Mouse (Mus musculus): ENCODE data around the gene Smoc1. TPM values are rescaled to one million over a fixed set of nuclear protein-coding genes. Genes with fewer than 3 reads are reported as not detected.

Gene Smoc1
- polyA plus RNA-seq, 1 experiment from 2014 or later, result 12.1 TPM

- no peak overlapping the region for H3K4me2 ChIP-seq (replicated peaks)
- H3K27me3 ChIP-seq, result no peaks in the 10 kb centered on the region
- WGBS, result 40% methylated on average over 6 of the region's 6 CpGs
- no peaks in the 10 kb centered on the region for H3K9me3 ChIP-seq
- H3K27ac ChIP-seq (replicated peaks), result peak overlapping the region; percentile 38
- ATAC-seq (replicated peaks), result 0 out of 2 replicates have a peak, but pooled peaks have one; percentile 24
- no peak overlapping the region for H3K4me3 ChIP-seq
- H3K36me3 ChIP-seq, result no peaks in the 10 kb centered on the region
- no peak overlapping the region for H3K9ac ChIP-seq (replicated peaks)
- peaks cover 27% of the 10 kb centered on the region for H3K4me1 ChIP-seq
Observed at GRCm38 (mm10) chr12:81225966-81226577, 199.5 kb downstream of the Smoc1 start.

GRCm38 (mm10) chr12:81226590-81226989 lies 200.0 kb downstream of the Smoc1 start:
- peaks cover 27% of the 10 kb centered on the region for H3K4me1 ChIP-seq
- H3K9me3 ChIP-seq, result no peaks in the 10 kb centered on the region
- peak overlapping the region; percentile 38 for H3K27ac ChIP-seq (replicated peaks)
- H3K9ac ChIP-seq (replicated peaks), result no peak overlapping the region
- 45% methylated on average over 3 of the region's 3 CpGs for WGBS
- H3K4me2 ChIP-seq (replicated peaks), result no peak overlapping the region
- H3K36me3 ChIP-seq, result no peaks in the 10 kb centered on the region
- 0 out of 2 replicates have a peak, but pooled peaks have one; percentile 33 for ATAC-seq (replicated peaks)
- no peaks in the 10 kb centered on the region for H3K27me3 ChIP-seq
- no peak overlapping the region for H3K4me3 ChIP-seq

DNA sequence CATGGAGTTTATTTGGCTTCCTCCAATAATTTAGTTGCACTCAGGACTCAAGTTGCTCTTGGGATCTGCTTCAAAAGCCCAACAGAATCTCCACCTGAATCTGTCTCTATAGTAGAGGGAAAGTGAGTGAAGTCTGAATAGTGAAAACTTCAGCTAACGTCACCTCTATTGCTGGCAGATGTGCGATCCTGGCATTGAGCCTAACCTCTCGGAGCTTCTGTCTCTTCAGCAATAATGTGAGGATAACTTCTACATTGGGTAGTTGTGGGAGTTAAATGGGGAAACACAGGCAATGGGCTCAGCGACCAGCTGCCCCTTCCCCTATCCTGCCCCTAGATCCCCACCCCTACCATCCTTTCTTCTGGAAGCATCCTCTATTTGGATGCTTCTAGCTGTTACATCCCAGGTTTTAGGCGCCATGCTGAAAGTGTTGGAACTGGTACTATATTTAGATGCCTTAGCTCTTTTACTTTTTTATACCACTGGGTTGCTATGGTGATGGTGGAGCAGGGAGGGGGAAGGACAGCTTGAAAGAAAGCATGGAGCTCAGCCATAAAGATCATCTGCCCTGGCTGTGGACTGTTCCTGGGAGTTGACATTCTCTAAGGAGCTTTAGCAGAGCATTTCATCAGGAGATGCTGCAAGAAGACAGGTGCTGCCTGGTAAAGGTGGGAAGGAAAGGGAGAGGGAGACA lies 201.3 kb downstream of the Smoc1 start:
- 45% methylated on average over 5 of the region's 5 CpGs for WGBS

GRCm38 (mm10) chr12:81233746-81234380 lies 207.3 kb downstream of the Smoc1 start:
- ATAC-seq (replicated peaks), result no peak
- H3K27me3 ChIP-seq, result no peaks in the 10 kb centered on the region
- WGBS, result 94% methylated on average over 1 of the region's 1 CpGs
- H3K36me3 ChIP-seq, result no peaks in the 10 kb centered on the region
- no peak overlapping the region for H3K9ac ChIP-seq (replicated peaks)
- no peaks in the 10 kb centered on the region for H3K9me3 ChIP-seq
- H3K4me3 ChIP-seq, result no peak overlapping the region
- H3K27ac ChIP-seq (replicated peaks), result no peak overlapping the region
- H3K4me1 ChIP-seq, result no peaks in the 10 kb centered on the region
- H3K4me2 ChIP-seq (replicated peaks), result no peak overlapping the region

More for the DNA sequence above, 201.3 kb downstream of the Smoc1 start:
- Histone ChIP-seq H3K9ac (replicated peaks) (no peak overlapping the region), H3K27ac (replicated peaks) (peak overlapping the region; percentile 86), H3K4me2 (replicated peaks) (peak overlapping the region; percentile 26; the same call in 1 of the 2 replicates), H3K27me3 (no peaks in the 10 kb centered on the region), H3K9me3 (no peaks in the 10 kb centered on the region), H3K4me1 (peaks cover 27% of the 10 kb centered on the region), H3K4me3 (no peak overlapping the region), H3K36me3 (no peaks in the 10 kb centered on the region)
- ATAC-seq (replicated peaks), result peak; percentile 87

- no peak overlapping the region for H3K27ac ChIP-seq (replicated peaks)
- ATAC-seq (replicated peaks), result no peak
- 89% methylated on average over 10 of the region's 10 CpGs for WGBS
Observed at GRCm38 (mm10) chr12:81235456-81236330, 209.1 kb downstream of the Smoc1 start.

More at GRCm38 (mm10) chr12:81235456-81236330, 209.1 kb downstream of the Smoc1 start:
- no peak overlapping the region for H3K4me2 ChIP-seq (replicated peaks)
- no peak overlapping the region for H3K9ac ChIP-seq (replicated peaks)
- no peaks in the 10 kb centered on the region for H3K4me1 ChIP-seq
- H3K9me3 ChIP-seq, result no peaks in the 10 kb centered on the region
- H3K27me3 ChIP-seq, result no peaks in the 10 kb centered on the region
- H3K4me3 ChIP-seq, result no peak overlapping the region
- H3K36me3 ChIP-seq, result no peaks in the 10 kb centered on the region

Small RNA genes lying within 50 kb of the gene (microRNA-seq; reads per million reads assigned to microRNA genes)
- 5.3 reads per million, percentile 20 among the genes with 10 or more reads in this experiment for gene Mir3067

Other genes starting within 250 kb of the Smoc1 start
- gene Susd6, start 236.3 kb upstream of the Smoc1 start, polyA plus RNA-seq (2015; fragmentation: Nextera tagmentation; extraction: Ambion mirVana), result 13.9 and 14.3 TPM in 2 replicates
- gene Srsf5, start 81.3 kb upstream of the Smoc1 start, polyA plus RNA-seq (2015; fragmentation: Nextera tagmentation; extraction: Ambion mirVana), result 481 and 491 TPM in 2 replicates
- 0.61 and 0.83 TPM in 2 replicates for gene Slc10a1, start 58.1 kb upstream of the Smoc1 start, polyA plus RNA-seq (2015; fragmentation: Nextera tagmentation; extraction: Ambion mirVana)